Mouse (Mus musculus): ENCODE results near the gene Ccdc125. TPM values are rescaled to one million over a fixed set of nuclear protein-coding genes. Genes with fewer than 3 reads are reported as not detected.
"Not testable (repeated sequence)": the region's sequence is repeated elsewhere in the genome, so short reads cannot be mapped to it uniquely, and the experiment has no call there.

The Ccdc125 gene
- total RNA-seq, 2 experiments from 2014 or later = 0.33 to 0.97 TPM

- intact Hi-C loops (cut with DNase I) = no loop called here
- DNase-seq (ENCODE audit: low spot score in 2 of 2) = peak in 1 of 2 experiments; percentile 9
These were observed 34.0 kb downstream of the Ccdc125 start for GRCm38 (mm10) chr13:100703468-100703867.

GRCm38 (mm10) chr13:100706206-100706605 lies 36.7 kb downstream of the Ccdc125 start:
- intact Hi-C loops (cut with DNase I) = no loop called here
- DNase-seq (ENCODE audit: low spot score in 2 of 2) = no peak

- DNase-seq (ENCODE audit: low spot score in 2 of 2) = no peak
- intact Hi-C loops (cut with DNase I) = loop anchor here (10.0 kb wide), 3 partner anchors 71 to 231 kb away; no protein-coding TSS in a partner anchor
These were observed 46.0 kb downstream of the Ccdc125 start for GRCm38 (mm10) chr13:100715467-100715866.

- no peak for DNase-seq (ENCODE audit: low spot score in 2 of 2)
- intact Hi-C loops (cut with DNase I) = no loop called here
These were observed 52.1 kb downstream of the Ccdc125 start for GRCm38 (mm10) chr13:100721656-100722055.

- DNase-seq (ENCODE audit: low spot score in 2 of 2) = no peak
- intact Hi-C loops (cut with DNase I) = no loop called here
These were observed 54.7 kb downstream of the Ccdc125 start for GRCm38 (mm10) chr13:100724051-100724754.

GRCm38 (mm10) chr13:100725194-100725593 lies 55.7 kb downstream of the Ccdc125 start:
- no peak for DNase-seq (ENCODE audit: low spot score in 2 of 2)
- intact Hi-C loops (cut with DNase I) = no loop called here

- intact Hi-C loops (cut with DNase I) = no loop called here
- DNase-seq (ENCODE audit: low spot score in 2 of 2) = no peak
These were observed 58.6 kb downstream of the Ccdc125 start for GRCm38 (mm10) chr13:100728086-100728485.

GRCm38 (mm10) chr13:100728530-100728929 lies 59.0 kb downstream of the Ccdc125 start:
- DNase-seq (ENCODE audit: low spot score in 2 of 2); intact Hi-C loops (cut with DNase I): not testable (repeated sequence)

GRCm38 (mm10) chr13:100730153-100730860 lies 60.8 kb downstream of the Ccdc125 start:
- no peak for DNase-seq (ENCODE audit: low spot score in 2 of 2)
- intact Hi-C loops (cut with DNase I) = no loop called here

- DNase-seq (ENCODE audit: low spot score in 2 of 2) = peak; percentile 94 to 95
- intact Hi-C loops (cut with DNase I) = no loop called here
These were observed 61.3 kb downstream of the Ccdc125 start, which contains the start of gene Cdk7 for GRCm38 (mm10) chr13:100730861-100731176. Gene Cdk7 (minus strand): TSS chr13:100730939.

- intact Hi-C loops (cut with DNase I) = not testable (repeated sequence)
These were observed 62.0 kb downstream of the Ccdc125 start for GRCm38 (mm10) chr13:100731462-100732046.

GRCm38 (mm10) chr13:100732756-100733155 lies 63.2 kb downstream of the Ccdc125 start:
- no peak for DNase-seq (ENCODE audit: low spot score in 2 of 2)
- intact Hi-C loops (cut with DNase I) = no loop called here

More at GRCm38 (mm10) chr13:100731462-100732046, 62.0 kb downstream of the Ccdc125 start:
- DNase-seq (ENCODE audit: low spot score in 2 of 2) = not testable (repeated sequence)

GRCm38 (mm10) chr13:100742831-100743230 lies 73.3 kb downstream of the Ccdc125 start:
- intact Hi-C loops (cut with DNase I) = loop anchor here (5.0 kb wide), 1 partner anchor 44 kb away; the partner anchor contains the start of gene Ccnb1
- DNase-seq (ENCODE audit: low spot score in 2 of 2) = no peak

GRCm38 (mm10) chr13:100743346-100744035 lies 74.0 kb downstream of the Ccdc125 start:
- intact Hi-C loops (cut with DNase I) = loop anchor here (5.0 kb wide), 1 partner anchor 44 kb away; the partner anchor contains the start of gene Ccnb1
- no peak for DNase-seq (ENCODE audit: low spot score in 2 of 2)

- intact Hi-C loops (cut with DNase I) = loop anchor here (5.0 kb wide), 1 partner anchor 43 kb away; the partner anchor contains the start of gene Ccnb1
These were observed 74.7 kb downstream of the Ccdc125 start, which contains the start of gene Mrps36 for GRCm38 (mm10) chr13:100744036-100744744. Gene Mrps36 (minus strand): TSS chr13:100744659.

GRCm38 (mm10) chr13:100746090-100746489 lies 76.6 kb downstream of the Ccdc125 start:
- intact Hi-C loops (cut with DNase I) = no loop called here
- DNase-seq (ENCODE audit: low spot score in 2 of 2) = peak; percentile 56 to 89

More at GRCm38 (mm10) chr13:100744036-100744744, 74.7 kb downstream of the Ccdc125 start, which contains the start of gene Mrps36:
- DNase-seq (ENCODE audit: low spot score in 2 of 2) = peak; percentile 88 to 90

All from left cerebral cortex, postnatal 14 days (tissue).